Mouse (Mus musculus) kidney, embryonic 14.5 days (tissue): ENCODE data around the gene Irgm2. TPM values are rescaled to one million over a fixed set of nuclear protein-coding genes. Genes with fewer than 3 reads are reported as not detected.
A peak's percentile ranks its signal among the peaks of the same experiment; 100 is the strongest.
"Not testable (repeated sequence)": the region's sequence is repeated elsewhere in the genome, so short reads cannot be mapped to it uniquely, and the experiment has no call there.

Source experiments
- ATAC-seq: fragments of 200-750 bp; cut with Nextera tagmentation; 2 replicates; pipeline ENCODE4 v1.8.0; 2017; ENCODE audit warnings: moderate number of reproducible peaks, mild to moderate bottlenecking, moderate TSS enrichment, moderate library complexity; ENCODE audit not compliant: low FRiP score, low TSS enrichment
- H3K27ac ChIP-seq: fragments of 300-500 bp; sonication (generic); 2 replicates; pipeline ENCODE4 v1.5.1; 2014; ENCODE audit warnings: low read depth, mild to moderate bottlenecking, low read length, moderate library complexity, mixed read lengths
- H3K27me3 ChIP-seq: fragments of 300-500 bp; sonication (generic); 2 replicates; pipeline ENCODE4 v1.6.1; 2014; ENCODE audit warnings: mild to moderate bottlenecking, low read length; ENCODE audit not compliant: control insufficient read depth, insufficient read depth
- H3K36me3 ChIP-seq: fragments of 300-500 bp; sonication (generic); 2 replicates; pipeline ENCODE4 v1.6.1; 2014; ENCODE audit warnings: low read length, mixed read lengths; ENCODE audit not compliant: control insufficient read depth, insufficient read depth
- H3K4me1 ChIP-seq: fragments of 300-500 bp; sonication (generic); 2 replicates; pipeline ENCODE4 v1.6.1; 2014; ENCODE audit warnings: low read length, mixed read lengths; ENCODE audit not compliant: control insufficient read depth, insufficient read depth
- H3K4me2 ChIP-seq: fragments of 300-500 bp; sonication (generic); replicated peaks from 2 replicates; pipeline ENCODE4 v1.6.1; 2014; ENCODE audit warnings: low read depth, mild to moderate bottlenecking, low read length
- H3K4me3 ChIP-seq: fragments of 300-500 bp; sonication (generic); 2 replicates; pipeline ENCODE4 v1.5.1; 2014; ENCODE audit warnings: mild to moderate bottlenecking, low read length
- H3K9ac ChIP-seq: fragments of 300-500 bp; sonication (generic); 2 replicates; pipeline ENCODE4 v1.6.1; 2014; ENCODE audit warnings: low read depth, mild to moderate bottlenecking, low read length, moderate library complexity
- H3K9me3 ChIP-seq: fragments of 300-500 bp; sonication (generic); 2 replicates; pipeline ENCODE4 v1.6.1; 2016; ENCODE audit warnings: low read length; ENCODE audit not compliant: control insufficient read depth
- WGBS: fragments of 180-500 bp; shearing (Covaris S2); extraction: QIAGEN DNeasy Blood & Tissue Kit; methylation state at CpG from one replicate; pipeline ENCODE4 v1.1.7; 2014; 5-methylcytosine and 5-hydroxymethylcytosine counted together
- polyA plus RNA-seq: library from polyadenylated mRNA; unstranded; fragments of >200 nt; fragmentation: Nextera tagmentation; extraction: Ambion mirVana; gene quantifications from 2 replicates; pipeline ENCODE4 v1.2.1, GENCODE M21; 2014

Irgm2 gene
- polyA plus RNA-seq, 1 experiment from 2014 or later = 1.9 TPM

GRCm38 (mm10) chr11:58216823-58217222, 17.4 kb downstream of the Irgm2 start:
- Histone ChIP-seq H3K4me1 (no peaks in the 10 kb centered on the region), H3K9me3 (no peaks in the 10 kb centered on the region), H3K4me2 (no peak overlapping the region), H3K36me3 (no peaks in the 10 kb centered on the region), H3K4me3 (no peak overlapping the region), H3K27ac (no peak overlapping the region), H3K9ac (no peak overlapping the region), H3K27me3 (no peaks in the 10 kb centered on the region)
- ATAC-seq = no peak
- WGBS = 86% methylated on average over 6 of the region's 6 CpGs

GRCm38 (mm10) chr11:58223751-58224150, 24.3 kb downstream of the Irgm2 start:
- no peaks in the 10 kb centered on the region for H3K9me3 ChIP-seq
- H3K4me3 ChIP-seq = no peak overlapping the region
- no peaks in the 10 kb centered on the region for H3K27me3 ChIP-seq
- no peak for ATAC-seq
- H3K36me3 ChIP-seq = no peaks in the 10 kb centered on the region
- peak overlapping the region; percentile 42; the same call in 1 of the 2 replicates for H3K27ac ChIP-seq
- H3K4me2 ChIP-seq = no peak overlapping the region
- WGBS = 22% methylated on average over 4 of the region's 4 CpGs
- no peak overlapping the region for H3K9ac ChIP-seq
- peaks cover 15% of the 10 kb centered on the region for H3K4me1 ChIP-seq

- Histone ChIP-seq H3K9ac (no peak overlapping the region), H3K36me3 (no peaks in the 10 kb centered on the region), H3K27ac (peak overlapping the region; percentile 42; the same call in 1 of the 2 replicates), H3K4me2 (no peak overlapping the region), H3K4me1 (peaks cover 15% of the 10 kb centered on the region), H3K27me3 (no peaks in the 10 kb centered on the region), H3K9me3 (no peaks in the 10 kb centered on the region), H3K4me3 (no peak overlapping the region)
- ATAC-seq = no peak
- WGBS = 36% methylated on average over 7 of the region's 7 CpGs
Measured at GRCm38 (mm10) chr11:58224313-58224712, 24.9 kb downstream of the Irgm2 start.

GRCm38 (mm10) chr11:58224872-58225271, 25.5 kb downstream of the Irgm2 start:
- H3K4me3 ChIP-seq, H3K9me3 ChIP-seq, H3K4me2 ChIP-seq, H3K36me3 ChIP-seq, ATAC-seq, H3K27me3 ChIP-seq, H3K9ac ChIP-seq: not testable (repeated sequence)
- Histone ChIP-seq H3K27ac (0 out of 2 replicates have a peak overlapping the region, but pooled peaks have one; percentile 42), H3K4me1 (peaks cover 15% of the 10 kb centered on the region)
- 81% methylated on average over 2 of the region's 2 CpGs for WGBS

GRCm38 (mm10) chr11:58225655-58226054, 26.2 kb downstream of the Irgm2 start:
- peak; percentile 67 for ATAC-seq
- H3K4me3 ChIP-seq = no peak overlapping the region
- no peaks in the 10 kb centered on the region for H3K36me3 ChIP-seq
- peak overlapping the region; percentile 42; the same call in 1 of the 2 replicates for H3K27ac ChIP-seq
- no peak overlapping the region for H3K9ac ChIP-seq
- no peaks in the 10 kb centered on the region for H3K9me3 ChIP-seq
- no peak overlapping the region for H3K4me2 ChIP-seq
- 2% methylated on average over 5 of the region's 5 CpGs for WGBS
- no peaks in the 10 kb centered on the region for H3K27me3 ChIP-seq
- peaks cover 15% of the 10 kb centered on the region for H3K4me1 ChIP-seq

GRCm38 (mm10) chr11:58226425-58226824, 27.0 kb downstream of the Irgm2 start:
- no peaks in the 10 kb centered on the region for H3K27me3 ChIP-seq
- no peak overlapping the region for H3K4me2 ChIP-seq
- ATAC-seq = no peak
- peaks cover 15% of the 10 kb centered on the region for H3K4me1 ChIP-seq
- no peak overlapping the region for H3K27ac ChIP-seq
- no peaks in the 10 kb centered on the region for H3K36me3 ChIP-seq
- H3K4me3 ChIP-seq = no peak overlapping the region
- no peak overlapping the region for H3K9ac ChIP-seq
- no peaks in the 10 kb centered on the region for H3K9me3 ChIP-seq

GRCm38 (mm10) chr11:58228021-58228420, 28.6 kb downstream of the Irgm2 start:
- peaks cover 15% of the 10 kb centered on the region for H3K4me1 ChIP-seq
- not testable (repeated sequence) for H3K9ac ChIP-seq, H3K36me3 ChIP-seq, H3K9me3 ChIP-seq, H3K27ac ChIP-seq, H3K4me2 ChIP-seq, H3K27me3 ChIP-seq, ATAC-seq, H3K4me3 ChIP-seq
- 98% methylated on average over 2 of the region's 2 CpGs for WGBS

- no peak overlapping the region for H3K4me3 ChIP-seq
- H3K36me3 ChIP-seq = no peaks in the 10 kb centered on the region
- no peak overlapping the region for H3K4me2 ChIP-seq
- no peak overlapping the region for H3K27ac ChIP-seq
- no peak for ATAC-seq
- H3K4me1 ChIP-seq = peaks cover under 1% of the 10 kb centered on the region; the same call in 1 of the 2 replicates
- no peaks in the 10 kb centered on the region for H3K9me3 ChIP-seq
- H3K9ac ChIP-seq = no peak overlapping the region
- no peaks in the 10 kb centered on the region for H3K27me3 ChIP-seq
- WGBS = 66% methylated on average over 16 of the region's 16 CpGs
Measured at GRCm38 (mm10) chr11:58230396-58230910, 31.0 kb downstream of the Irgm2 start.

- Histone ChIP-seq H3K9me3 (no peaks in the 10 kb centered on the region), H3K4me1 (no peaks in the 10 kb centered on the region), H3K4me2 (no peak overlapping the region), H3K27ac (no peak overlapping the region), H3K27me3 (no peaks in the 10 kb centered on the region), H3K9ac (no peak overlapping the region), H3K36me3 (no peaks in the 10 kb centered on the region), H3K4me3 (no peak overlapping the region)
- ATAC-seq = no peak
- 91% methylated on average over 8 of the region's 8 CpGs for WGBS
Measured at GRCm38 (mm10) chr11:58231156-58231555, 31.7 kb downstream of the Irgm2 start.
